In the genomic region with DNA sequence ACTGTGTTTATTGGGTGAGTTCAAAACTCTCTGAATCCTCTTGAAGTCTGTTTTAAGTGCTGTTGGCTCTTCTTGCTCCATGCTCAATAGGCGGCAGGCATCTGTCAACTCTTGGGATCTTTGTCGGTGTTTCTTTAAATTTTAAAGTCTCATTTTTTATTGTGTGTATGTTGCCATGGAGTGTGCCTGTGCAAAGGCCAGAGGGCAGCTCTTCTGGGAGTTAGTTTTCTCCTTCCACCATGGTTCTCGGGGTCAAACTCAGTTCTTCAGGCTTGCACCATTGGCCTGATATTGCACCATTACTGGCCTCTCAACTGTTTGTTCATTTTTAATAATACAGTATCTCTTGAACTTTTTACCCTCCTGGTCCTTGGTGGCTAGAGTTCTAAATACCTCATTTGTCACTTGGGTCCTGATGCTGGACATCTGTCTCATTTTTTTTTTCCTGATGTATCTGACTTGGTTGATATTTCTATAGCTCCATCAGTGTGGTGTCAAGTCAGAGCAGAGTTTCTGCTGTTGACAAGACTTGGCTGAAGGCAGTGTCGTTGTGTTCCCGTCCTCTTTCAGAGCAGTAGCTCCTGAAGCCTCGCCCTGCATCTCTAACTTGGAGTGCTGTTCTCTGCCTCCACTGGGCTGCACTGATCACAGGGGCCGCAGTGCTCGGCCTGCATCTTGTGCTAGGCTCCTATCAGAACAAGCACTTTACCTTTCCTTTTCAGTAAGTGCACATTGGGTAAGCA, we compare ENCODE assay signal across 13 mouse cellular contexts.
DNase-seq lines count a peak whose midpoint lies in the region; ATAC-seq and TF ChIP-seq lines count a peak whose summit lies in the region.
"Had no signal": no experiment of that assay in that cellular context is flagged by ENCODE, and none has a peak within 500 bp of the region (broad histone marks: within the 10 kb centered on the region; RNA-seq: fewer than 3 reads in every experiment).

No protein-coding gene starts in this region.

- no peak overlapping the region for H3K27ac ChIP-seq in kidney, embryonic 16.5 days (ENCODE audit: low read length)
- H3K27ac ChIP-seq in brown adipose tissue, adult 24 weeks (replicated peaks; ENCODE audit: low read depth, low read length), result 0 out of 2 replicates have a peak overlapping the region, but pooled peaks have one; percentile 31
- no peak overlapping the region for H3K27ac ChIP-seq in heart, embryonic 16.5 days (ENCODE audit: low read length)
- H3K27ac ChIP-seq in lung, postnatal 0 days (ENCODE audit: low read length), result no peak overlapping the region
- no peak overlapping the region for H3K27ac ChIP-seq in forebrain, embryonic 10.5 days
- H3K27ac ChIP-seq: limb, embryonic 12.5 days; neural tube, embryonic 12.5 days had no signal

- ATAC-seq in kidney, embryonic 16.5 days (ENCODE audit: low FRiP score, low TSS enrichment), result no peak
- ATAC-seq in heart, embryonic 16.5 days (replicated peaks; ENCODE audit: extremely low read depth, insufficient read depth, low FRiP score), result peak; percentile 49; the same call in 1 of the 2 replicates
- peak; percentile 80 for ATAC-seq in lung, postnatal 0 days
- ATAC-seq: intestine, embryonic 16.5 days had no signal

- no peaks in the 10 kb centered on the region for H3K36me3 ChIP-seq in kidney, embryonic 16.5 days (ENCODE audit: insufficient read depth, low read length)
- H3K36me3 ChIP-seq in heart, embryonic 16.5 days (ENCODE audit: control insufficient read depth, insufficient read depth), result no peaks in the 10 kb centered on the region
- H3K36me3 ChIP-seq in lung, postnatal 0 days (ENCODE audit: insufficient read depth, low read length), result no peaks in the 10 kb centered on the region
- H3K36me3 ChIP-seq in forebrain, embryonic 10.5 days (replicated peaks), result 0 out of 2 replicates have a peak, but pooled peaks cover 3% of the 10 kb centered on the region
- H3K36me3 ChIP-seq: limb, embryonic 12.5 days; neural tube, embryonic 12.5 days had no signal

- no peak overlapping the region for H3K9ac ChIP-seq in kidney, embryonic 16.5 days (replicated peaks; ENCODE audit: low read length)
- no peak overlapping the region for H3K9ac ChIP-seq in heart, embryonic 16.5 days (ENCODE audit: low read length)
- H3K9ac ChIP-seq in lung, postnatal 0 days (replicated peaks; ENCODE audit: low read depth), result no peak overlapping the region
- H3K9ac ChIP-seq: limb, embryonic 12.5 days; neural tube, embryonic 12.5 days had no signal

- DNase-seq in kidney, adult 11 months, result peak; percentile 31
- DNase-seq in lung, postnatal 0 days (ENCODE audit: low spot score), result peak; percentile 69
- DNase-seq in forebrain, embryonic 10.5 days (ENCODE audit: extremely low spot score, low spot score), result no peak
- DNase-seq in ovary, postnatal 10 days (ENCODE audit: low spot score), result no peak
- DNase-seq: layer of hippocampus, postnatal 36 days; spleen, adult 18-20 months had no signal

- H3K4me1 ChIP-seq in kidney, embryonic 16.5 days (ENCODE audit: insufficient read depth, low read length), result peaks cover 11% of the 10 kb centered on the region; the same call in 1 of the 2 replicates
- H3K4me1 ChIP-seq in brown adipose tissue, adult 24 weeks (ENCODE audit: control insufficient read depth, insufficient read depth, insufficient read length, low read length), result peaks cover 24% of the 10 kb centered on the region
- H3K4me1 ChIP-seq in heart, embryonic 16.5 days (ENCODE audit: control insufficient read depth, insufficient read depth, low read length), result peaks cover 26% of the 10 kb centered on the region
- peaks cover 7% of the 10 kb centered on the region; the same call in 1 of the 2 replicates for H3K4me1 ChIP-seq in lung, postnatal 0 days (ENCODE audit: insufficient read depth, low read depth, low read length)
- peaks cover 25% of the 10 kb centered on the region for H3K4me1 ChIP-seq in forebrain, embryonic 10.5 days

- TF ChIP-seq EP300 in lung, postnatal 0 days (IDR thresholded peaks at IDR 0.05), result 0 out of 2 replicates have a peak, but pooled peaks have one; percentile 32

- no peak overlapping the region for H3K4me2 ChIP-seq in kidney, embryonic 16.5 days (replicated peaks; ENCODE audit: low read depth, low read length)
- no peak overlapping the region for H3K4me2 ChIP-seq in heart, embryonic 16.5 days (ENCODE audit: low read depth, low read length)
- H3K4me2 ChIP-seq in lung, postnatal 0 days (replicated peaks; ENCODE audit: low read depth, low read length), result no peak overlapping the region
- H3K4me2 ChIP-seq: limb, embryonic 12.5 days; neural tube, embryonic 12.5 days had no signal

- H3K27me3 ChIP-seq in kidney, embryonic 16.5 days (ENCODE audit: insufficient read depth, low read length), result no peaks in the 10 kb centered on the region
- H3K27me3 ChIP-seq in heart, embryonic 16.5 days (ENCODE audit: control insufficient read depth, insufficient read depth, low read length), result no peaks in the 10 kb centered on the region
- no peaks in the 10 kb centered on the region for H3K27me3 ChIP-seq in lung, postnatal 0 days (replicated peaks; ENCODE audit: insufficient read depth, low read length)
- no peaks in the 10 kb centered on the region for H3K27me3 ChIP-seq in forebrain, embryonic 10.5 days (ENCODE audit: poor library complexity, severe bottlenecking)
- H3K27me3 ChIP-seq: CH12.LX; limb, embryonic 12.5 days; neural tube, embryonic 12.5 days had no signal

- WGBS in kidney, embryonic 16.5 days, result 70% methylated on average over 8 of the region's 8 CpGs
- WGBS in heart, embryonic 16.5 days, result 62% methylated on average over 8 of the region's 8 CpGs
- 41% methylated on average over 8 of the region's 8 CpGs for WGBS in lung, postnatal 0 days
- WGBS in forebrain, embryonic 10.5 days, result 86% methylated on average over 8 of the region's 8 CpGs

- no peaks in the 10 kb centered on the region for H3K9me3 ChIP-seq in kidney, embryonic 16.5 days (ENCODE audit: low read length)
- no peaks in the 10 kb centered on the region for H3K9me3 ChIP-seq in heart, embryonic 16.5 days (replicated peaks; ENCODE audit: control insufficient read depth, low read length)
- H3K9me3 ChIP-seq in lung, postnatal 0 days (ENCODE audit: low read length), result no peaks in the 10 kb centered on the region
- H3K9me3 ChIP-seq in forebrain, embryonic 10.5 days, result no peaks in the 10 kb centered on the region
- H3K9me3 ChIP-seq: limb, embryonic 12.5 days; neural tube, embryonic 12.5 days had no signal

- no peak overlapping the region for H3K4me3 ChIP-seq in kidney, embryonic 16.5 days (ENCODE audit: low read length)
- no peak overlapping the region for H3K4me3 ChIP-seq in brown adipose tissue, adult 24 weeks (ENCODE audit: insufficient read depth, low read depth, low read length)
- H3K4me3 ChIP-seq in heart, embryonic 16.5 days (ENCODE audit: low read length), result no peak overlapping the region
- no peak overlapping the region for H3K4me3 ChIP-seq in lung, postnatal 0 days (ENCODE audit: low read depth, low read length)
- no peak overlapping the region for H3K4me3 ChIP-seq in forebrain, embryonic 10.5 days
- H3K4me3 ChIP-seq: limb, embryonic 12.5 days; neural tube, embryonic 12.5 days had no signal

- TF ChIP-seq CTCF in lung, postnatal 0 days (IDR thresholded peaks at IDR 0.05), result no peak

Comparison
In these comparisons a context has a peak if more than half of its experiments do, and no peak if none do; other contexts are left out.
1. DNase-seq: peak in kidney, adult 11 months (single experiment) and lung, postnatal 0 days (single experiment); none in forebrain, embryonic 10.5 days (single experiment) and ovary, postnatal 10 days (single experiment).